Mouse (Mus musculus) hindbrain, postnatal 0 days (tissue): ENCODE measurements at regions not wholly inside any gene's neighbourhood (a gene's known extent, or its start where the extent isn't known, plus 50 kb on each side); places are given as distances from the start of the nearest gene placed in this dataset.

Experiments used
- ATAC-seq: fragments of 200-750 bp; cut with Nextera tagmentation; 2 replicates; pipeline ENCODE4 v1.8.0; 2017; ENCODE audit warnings: mild to moderate bottlenecking, moderate TSS enrichment, moderate library complexity
- DNase-seq: peaks from one replicate; pipeline ENCODE4 v3.0.0-alpha.2; 2015; ENCODE audit warnings: low spot score
- H3K27ac ChIP-seq: fragments of 300-500 bp; sonication (generic); 2 replicates; pipeline ENCODE4 v1.5.1; 2014; ENCODE audit warnings: mild to moderate bottlenecking
- H3K27me3 ChIP-seq: fragments of 300-500 bp; sonication (generic); 2 replicates; pipeline ENCODE4 v1.6.1; 2014; ENCODE audit warnings: low read length, mixed read lengths; ENCODE audit not compliant: insufficient read depth
- H3K36me3 ChIP-seq: fragments of 300-500 bp; sonication (generic); 2 replicates; pipeline ENCODE4 v1.6.1; 2014; ENCODE audit warnings: low read length, mixed read lengths; ENCODE audit not compliant: insufficient read depth
- H3K4me1 ChIP-seq: fragments of 300-500 bp; sonication (generic); 2 replicates; pipeline ENCODE4 v1.6.1; 2014; ENCODE audit warnings: antibody characterized with exemption, low read length, mixed read lengths; ENCODE audit not compliant: insufficient read depth
- H3K4me2 ChIP-seq: fragments of 300-500 bp; sonication (generic); 2 replicates; pipeline ENCODE4 v1.6.1; 2014; ENCODE audit warnings: low read depth, mild to moderate bottlenecking, low read length, moderate library complexity, mixed read lengths
- H3K4me3 ChIP-seq: fragments of 300-500 bp; sonication (generic); 2 replicates; pipeline ENCODE4 v1.5.1; 2014; ENCODE audit warnings: low read length
- H3K9ac ChIP-seq: fragments of 300-500 bp; sonication (generic); replicated peaks from 2 replicates; pipeline ENCODE4 v1.6.1; 2014; ENCODE audit warnings: mild to moderate bottlenecking, low read length, moderate library complexity, mixed read lengths
- H3K9me3 ChIP-seq: fragments of 300-500 bp; sonication (generic); 2 replicates; pipeline ENCODE4 v1.6.1; 2016; ENCODE audit warnings: low read length, mixed read lengths
- CTCF ChIP-seq: IDR thresholded peaks from 2 replicates; pipeline ENCODE4 v1.5.1; 2016; ENCODE audit warnings: antibody characterized with exemption, control low read depth, low read depth
- WGBS: fragments of 180-500 bp; shearing (Covaris S2); extraction: QIAGEN DNeasy Blood & Tissue Kit; methylation state at CpG from one replicate; pipeline ENCODE4 v1.1.7; 2014; 5-methylcytosine and 5-hydroxymethylcytosine counted together

DNA sequence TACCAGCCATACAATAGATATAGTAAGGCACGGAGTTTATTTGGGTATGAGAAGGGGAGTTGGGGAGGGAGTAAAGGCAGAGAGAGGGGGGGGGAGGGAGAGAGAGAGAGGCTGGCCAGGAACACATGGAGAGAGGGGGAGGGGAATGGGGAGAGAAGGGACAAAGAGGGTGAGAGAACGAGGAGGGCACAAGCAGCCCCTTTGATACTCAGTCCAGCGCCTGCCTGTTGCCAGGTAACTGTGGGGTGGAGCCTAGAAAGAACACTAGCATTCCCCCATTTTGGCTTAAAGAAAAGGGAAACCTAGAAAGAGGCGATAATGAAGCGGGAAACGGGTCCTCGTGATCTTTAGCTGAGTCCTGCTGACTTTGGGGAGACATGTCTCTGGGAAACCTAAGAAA lies 110.6 kb upstream of the Spred2 start:
- Histone ChIP-seq H3K4me3 (no peak overlapping the region), H3K9ac (no peak overlapping the region), H3K27ac (no peak overlapping the region), H3K27me3 (no peaks in the 10 kb centered on the region), H3K4me2 (no peak overlapping the region), H3K4me1 (no peaks in the 10 kb centered on the region), H3K9me3 (no peaks in the 10 kb centered on the region), H3K36me3 (no peaks in the 10 kb centered on the region)
- DNase-seq (no peak), ATAC-seq (no peak)
- no peak for TF ChIP-seq CTCF
- 54% methylated on average over 7 of the region's 7 CpGs for WGBS

DNA sequence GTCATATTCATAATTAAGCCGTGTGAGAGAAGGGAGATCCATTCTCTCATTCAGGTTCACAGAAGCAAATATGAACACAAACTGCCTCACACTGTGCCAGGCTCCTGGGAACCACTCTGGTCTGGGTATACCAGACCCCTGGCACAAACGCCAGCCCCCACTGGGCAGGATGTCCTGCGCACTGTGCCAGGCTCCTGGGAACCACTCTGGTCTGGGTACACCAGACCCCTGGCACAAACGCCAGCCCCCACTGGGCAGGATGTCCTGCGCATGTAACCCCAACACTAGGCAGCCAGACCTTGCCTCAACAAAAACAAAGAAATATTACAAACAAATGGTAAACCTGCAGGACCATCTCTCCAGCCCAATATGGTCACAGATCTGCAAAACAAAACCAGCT lies 101.2 kb upstream of the Spred2 start:
- no peak overlapping the region for H3K9ac ChIP-seq
- ATAC-seq (peak; percentile 36), DNase-seq (no peak)
- H3K27me3 ChIP-seq: no peaks in the 10 kb centered on the region
- WGBS: 54% methylated on average over 5 of the region's 5 CpGs
- no peaks in the 10 kb centered on the region for H3K9me3 ChIP-seq
- TF ChIP-seq CTCF: no peak
- no peak overlapping the region for H3K4me3 ChIP-seq
- no peak overlapping the region for H3K4me2 ChIP-seq
- no peak overlapping the region for H3K27ac ChIP-seq
- no peaks in the 10 kb centered on the region for H3K4me1 ChIP-seq
- H3K36me3 ChIP-seq: no peaks in the 10 kb centered on the region

- Histone ChIP-seq H3K4me1 (no peaks in the 10 kb centered on the region), H3K27me3 (no peaks in the 10 kb centered on the region), H3K36me3 (no peaks in the 10 kb centered on the region), H3K4me2 (peak overlapping the region; percentile 31; the same call in 1 of the 2 replicates), H3K9me3 (no peaks in the 10 kb centered on the region), H3K9ac (no peak overlapping the region), H3K27ac (no peak overlapping the region), H3K4me3 (no peak overlapping the region)
- peak; percentile 42 for ATAC-seq
- peak; percentile 92 for DNase-seq
- peak; percentile 82 for TF ChIP-seq CTCF
- 0% methylated on average over 3 of the region's 3 CpGs for WGBS
Measured at GRCm38 (mm10) chr11:19823461-19823895, 100.7 kb upstream of the Spred2 start.

- TF ChIP-seq CTCF: no peak
- Histone ChIP-seq H3K4me3 (no peak overlapping the region), H3K27ac (no peak overlapping the region), H3K36me3 (no peaks in the 10 kb centered on the region), H3K4me2 (no peak overlapping the region), H3K9me3 (no peaks in the 10 kb centered on the region), H3K4me1 (no peaks in the 10 kb centered on the region), H3K27me3 (no peaks in the 10 kb centered on the region), H3K9ac (no peak overlapping the region)
- ATAC-seq (no peak), DNase-seq (no peak)
- WGBS: 85% methylated on average over 13 of the region's 13 CpGs
Measured at GRCm38 (mm10) chr11:19826481-19827185, 97.5 kb upstream of the Spred2 start.

GRCm38 (mm10) chr11:19827996-19828395 lies 96.2 kb upstream of the Spred2 start:
- ATAC-seq: no peak
- H3K9me3 ChIP-seq: no peaks in the 10 kb centered on the region
- no peak overlapping the region for H3K9ac ChIP-seq
- no peak overlapping the region for H3K4me3 ChIP-seq
- no peaks in the 10 kb centered on the region for H3K36me3 ChIP-seq
- no peak for TF ChIP-seq CTCF
- no peaks in the 10 kb centered on the region for H3K27me3 ChIP-seq
- H3K4me2 ChIP-seq: no peak overlapping the region
- no peak for DNase-seq
- H3K4me1 ChIP-seq: no peaks in the 10 kb centered on the region
- H3K27ac ChIP-seq: no peak overlapping the region
- WGBS: 82% methylated on average over 11 of the region's 11 CpGs

DNA sequence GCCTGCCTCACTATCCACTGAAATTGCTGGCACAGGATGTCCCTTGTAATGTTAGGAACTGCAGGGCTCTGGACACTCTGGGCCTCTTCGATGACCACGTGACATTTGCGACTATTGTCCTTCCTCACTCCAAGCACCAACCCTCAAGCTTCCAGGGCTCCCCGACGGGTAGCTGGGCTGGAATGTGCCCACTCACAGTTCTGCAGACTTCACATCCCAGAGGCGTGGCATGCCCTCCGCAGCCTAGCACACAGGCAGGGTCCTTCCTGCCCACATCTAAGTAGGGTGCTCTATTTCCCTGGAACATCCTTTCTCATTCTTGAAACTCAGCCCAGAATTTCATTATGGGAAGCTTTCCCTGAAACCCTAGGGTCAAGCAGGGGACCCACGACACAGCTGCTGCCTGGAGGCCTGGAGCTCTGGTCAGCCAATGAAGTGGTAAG lies 95.2 kb upstream of the Spred2 start:
- H3K9ac ChIP-seq: no peak overlapping the region
- no peak overlapping the region for H3K4me2 ChIP-seq
- no peaks in the 10 kb centered on the region for H3K27me3 ChIP-seq
- DNase-seq (no peak), ATAC-seq (no peak)
- no peaks in the 10 kb centered on the region for H3K4me1 ChIP-seq
- no peaks in the 10 kb centered on the region for H3K36me3 ChIP-seq
- no peaks in the 10 kb centered on the region for H3K9me3 ChIP-seq
- WGBS: 54% methylated on average over 8 of the region's 8 CpGs
- H3K27ac ChIP-seq: no peak overlapping the region
- H3K4me3 ChIP-seq: no peak overlapping the region
- TF ChIP-seq CTCF: no peak

GRCm38 (mm10) chr11:19829564-19830279 lies 94.5 kb upstream of the Spred2 start:
- no peaks in the 10 kb centered on the region for H3K36me3 ChIP-seq
- TF ChIP-seq CTCF: no peak
- DNase-seq: no peak
- no peak overlapping the region for H3K27ac ChIP-seq
- H3K9me3 ChIP-seq: no peaks in the 10 kb centered on the region
- no peak overlapping the region for H3K9ac ChIP-seq
- no peaks in the 10 kb centered on the region for H3K27me3 ChIP-seq
- H3K4me3 ChIP-seq: no peak overlapping the region
- no peak overlapping the region for H3K4me2 ChIP-seq
- H3K4me1 ChIP-seq: no peaks in the 10 kb centered on the region
- ATAC-seq: no peak
- WGBS: 32% methylated on average over 9 of the region's 9 CpGs
